Mouse (Mus musculus): ENCODE measurements around the gene Dpf1. TPM values are rescaled to one million over a fixed set of nuclear protein-coding genes. Genes with fewer than 3 reads are reported as not detected.
A peak's percentile ranks its signal among the peaks of the same experiment; 100 is the strongest.

Dpf1 gene
- polyA plus RNA-seq, 1 experiment from 2014 or later: 228 TPM

- 84% methylated on average over 4 of the region's 4 CpGs for WGBS
These were observed 19.9 kb upstream of the Dpf1 start for GRCm38 (mm10) chr7:29283876-29284275.

GRCm38 (mm10) chr7:29284523-29284922 lies 19.2 kb upstream of the Dpf1 start:
- no peak overlapping the region for H3K4me3 ChIP-seq (ENCODE audit: low read depth, low read length)
- H3K4me1 ChIP-seq (ENCODE audit: control insufficient read depth, insufficient read depth, low read length): peaks cover 11% of the 10 kb centered on the region; the same call in 1 of the 2 replicates

More at GRCm38 (mm10) chr7:29283876-29284275, 19.9 kb upstream of the Dpf1 start:
- ATAC-seq (ENCODE audit: low read depth): no peak
- Histone ChIP-seq H3K36me3 (ENCODE audit: control insufficient read depth, insufficient read depth, low read length) (no peaks in the 10 kb centered on the region), H3K27ac (ENCODE audit: low read depth, low read length) (no peak overlapping the region), H3K4me2 (ENCODE audit: low read depth, low read length) (no peak overlapping the region), H3K4me1 (ENCODE audit: control insufficient read depth, insufficient read depth, low read length) (peaks cover 11% of the 10 kb centered on the region; the same call in 1 of the 2 replicates), H3K9me3 (ENCODE audit: control insufficient read depth, low read length) (no peaks in the 10 kb centered on the region), H3K4me3 (ENCODE audit: low read depth, low read length) (no peak overlapping the region), H3K27me3 (ENCODE audit: control insufficient read depth, insufficient read depth, low read length) (peaks cover 18% of the 10 kb centered on the region; the same call in 1 of the 2 replicates), H3K9ac (replicated peaks; ENCODE audit: low read depth, low read length) (no peak overlapping the region)

GRCm38 (mm10) chr7:29287481-29287880 lies 16.3 kb upstream of the Dpf1 start:
- 83% methylated on average over 7 of the region's 7 CpGs for WGBS
- Histone ChIP-seq H3K4me2 (ENCODE audit: low read depth, low read length) (no peak overlapping the region), H3K36me3 (ENCODE audit: control insufficient read depth, insufficient read depth, low read length) (no peaks in the 10 kb centered on the region), H3K27ac (ENCODE audit: low read depth, low read length) (no peak overlapping the region), H3K4me3 (ENCODE audit: low read depth, low read length) (no peak overlapping the region), H3K9me3 (ENCODE audit: control insufficient read depth, low read length) (no peaks in the 10 kb centered on the region), H3K4me1 (ENCODE audit: control insufficient read depth, insufficient read depth, low read length) (peaks cover 4% of the 10 kb centered on the region; the same call in 1 of the 2 replicates), H3K27me3 (ENCODE audit: control insufficient read depth, insufficient read depth, low read length) (0 out of 2 replicates have a peak, but pooled peaks cover 4% of the 10 kb centered on the region), H3K9ac (replicated peaks; ENCODE audit: low read depth, low read length) (no peak overlapping the region)
- no peak for ATAC-seq (ENCODE audit: low read depth)

More at GRCm38 (mm10) chr7:29284523-29284922, 19.2 kb upstream of the Dpf1 start:
- Histone ChIP-seq H3K9me3 (ENCODE audit: control insufficient read depth, low read length) (no peaks in the 10 kb centered on the region), H3K9ac (replicated peaks; ENCODE audit: low read depth, low read length) (no peak overlapping the region), H3K36me3 (ENCODE audit: control insufficient read depth, insufficient read depth, low read length) (no peaks in the 10 kb centered on the region), H3K27ac (ENCODE audit: low read depth, low read length) (no peak overlapping the region), H3K4me2 (ENCODE audit: low read depth, low read length) (no peak overlapping the region), H3K27me3 (ENCODE audit: control insufficient read depth, insufficient read depth, low read length) (peaks cover 18% of the 10 kb centered on the region; the same call in 1 of the 2 replicates)
- WGBS: 97% methylated on average over 6 of the region's 6 CpGs
- ATAC-seq (ENCODE audit: low read depth): no peak

- no peaks in the 10 kb centered on the region for H3K27me3 ChIP-seq (ENCODE audit: control insufficient read depth, insufficient read depth, low read length)
- 83% methylated on average over 2 of the region's 2 CpGs for WGBS
- H3K4me3 ChIP-seq (ENCODE audit: low read depth, low read length): no peak overlapping the region
- H3K4me2 ChIP-seq (ENCODE audit: low read depth, low read length): no peak overlapping the region
- H3K27ac ChIP-seq (ENCODE audit: low read depth, low read length): no peak overlapping the region
- H3K4me1 ChIP-seq (ENCODE audit: control insufficient read depth, insufficient read depth, low read length): peaks cover 6% of the 10 kb centered on the region; the same call in 1 of the 2 replicates
- no peaks in the 10 kb centered on the region for H3K36me3 ChIP-seq (ENCODE audit: control insufficient read depth, insufficient read depth, low read length)
- no peaks in the 10 kb centered on the region for H3K9me3 ChIP-seq (ENCODE audit: control insufficient read depth, low read length)
- no peak overlapping the region for H3K9ac ChIP-seq (replicated peaks; ENCODE audit: low read depth, low read length)
- ATAC-seq (ENCODE audit: low read depth): no peak
These were observed 15.7 kb upstream of the Dpf1 start for GRCm38 (mm10) chr7:29288079-29288478.

GRCm38 (mm10) chr7:29288942-29289638 lies 14.7 kb upstream of the Dpf1 start, which contains the start of gene Ppp1r14a:
Ppp1r14a (plus strand) TSS chr7:29289308.
- peak; percentile 38; the same call in 1 of the 2 replicates for ATAC-seq (ENCODE audit: low read depth)
- H3K9ac ChIP-seq (replicated peaks; ENCODE audit: low read depth, low read length): peak within 1 kb of the TSS; percentile 46
- under 1% methylated on average over 51 of the region's 59 CpGs for WGBS
- H3K4me2 ChIP-seq (ENCODE audit: low read depth, low read length): peak within 1 kb of the TSS; percentile 79
- H3K27me3 ChIP-seq (ENCODE audit: control insufficient read depth, insufficient read depth, low read length): no peaks in the 10 kb centered on the region
- H3K27ac ChIP-seq (ENCODE audit: low read depth, low read length): 0 out of 2 replicates have a peak within 1 kb of the TSS, but pooled peaks have one; percentile 7
- H3K4me1 ChIP-seq (ENCODE audit: control insufficient read depth, insufficient read depth, low read length): peaks cover 6% of the 10 kb centered on the region; the same call in 1 of the 2 replicates
- H3K36me3 ChIP-seq (ENCODE audit: control insufficient read depth, insufficient read depth, low read length): no peaks in the 10 kb centered on the region
- H3K9me3 ChIP-seq (ENCODE audit: control insufficient read depth, low read length): no peaks in the 10 kb centered on the region
- peak within 1 kb of the TSS; percentile 41 for H3K4me3 ChIP-seq (ENCODE audit: low read depth, low read length)

- H3K9ac ChIP-seq (replicated peaks; ENCODE audit: low read depth, low read length): no peak overlapping the region
- H3K4me2 ChIP-seq (ENCODE audit: low read depth, low read length): peak overlapping the region; percentile 23; the same call in 1 of the 2 replicates
- H3K4me3 ChIP-seq (ENCODE audit: low read depth, low read length): no peak overlapping the region
- no peaks in the 10 kb centered on the region for H3K27me3 ChIP-seq (ENCODE audit: control insufficient read depth, insufficient read depth, low read length)
- H3K36me3 ChIP-seq (ENCODE audit: control insufficient read depth, insufficient read depth, low read length): no peaks in the 10 kb centered on the region
- no peak overlapping the region for H3K27ac ChIP-seq (ENCODE audit: low read depth, low read length)
- peaks cover 6% of the 10 kb centered on the region; the same call in 1 of the 2 replicates for H3K4me1 ChIP-seq (ENCODE audit: control insufficient read depth, insufficient read depth, low read length)
- WGBS: 63% methylated on average over 6 of the region's 6 CpGs
- ATAC-seq (ENCODE audit: low read depth): no peak
- H3K9me3 ChIP-seq (ENCODE audit: control insufficient read depth, low read length): no peaks in the 10 kb centered on the region
These were observed 13.9 kb upstream of the Dpf1 start for GRCm38 (mm10) chr7:29289856-29290255.

GRCm38 (mm10) chr7:29290691-29291485 lies 12.9 kb upstream of the Dpf1 start:
- Histone ChIP-seq H3K27ac (ENCODE audit: low read depth, low read length) (peak overlapping the region; percentile 48; the same call in 1 of the 2 replicates), H3K4me1 (ENCODE audit: control insufficient read depth, insufficient read depth, low read length) (peaks cover 6% of the 10 kb centered on the region; the same call in 1 of the 2 replicates), H3K36me3 (ENCODE audit: control insufficient read depth, insufficient read depth, low read length) (no peaks in the 10 kb centered on the region), H3K4me2 (ENCODE audit: low read depth, low read length) (no peak overlapping the region; the same call in 1 of the 2 replicates), H3K9me3 (ENCODE audit: control insufficient read depth, low read length) (no peaks in the 10 kb centered on the region), H3K9ac (replicated peaks; ENCODE audit: low read depth, low read length) (no peak overlapping the region), H3K4me3 (ENCODE audit: low read depth, low read length) (no peak overlapping the region), H3K27me3 (ENCODE audit: control insufficient read depth, insufficient read depth, low read length) (no peaks in the 10 kb centered on the region)
- 26% methylated on average over 11 of the region's 11 CpGs for WGBS
- no peak for ATAC-seq (ENCODE audit: low read depth)

GRCm38 (mm10) chr7:29291616-29292457 lies 11.9 kb upstream of the Dpf1 start:
- Histone ChIP-seq H3K36me3 (ENCODE audit: control insufficient read depth, insufficient read depth, low read length) (no peaks in the 10 kb centered on the region), H3K9me3 (ENCODE audit: control insufficient read depth, low read length) (no peaks in the 10 kb centered on the region), H3K27ac (ENCODE audit: low read depth, low read length) (peak overlapping the region; percentile 3; the same call in 1 of the 2 replicates), H3K4me3 (ENCODE audit: low read depth, low read length) (no peak overlapping the region), H3K4me1 (ENCODE audit: control insufficient read depth, insufficient read depth, low read length) (peaks cover 6% of the 10 kb centered on the region; the same call in 1 of the 2 replicates), H3K27me3 (ENCODE audit: control insufficient read depth, insufficient read depth, low read length) (no peaks in the 10 kb centered on the region), H3K9ac (replicated peaks; ENCODE audit: low read depth, low read length) (no peak overlapping the region), H3K4me2 (ENCODE audit: low read depth, low read length) (no peak overlapping the region)
- peak; percentile 32; the same call in 1 of the 2 replicates for ATAC-seq (ENCODE audit: low read depth)
- 13% methylated on average over 6 of the region's 7 CpGs for WGBS
